Comparison of ENCODE assay signal across 8 mouse cellular contexts in genomic region chr9:59655958-59656634, GRCm38 (mm10). TPM values are rescaled to one million over a fixed set of nuclear protein-coding genes. Genes with fewer than 3 reads are reported as not detected.
DNase-seq lines count a peak whose midpoint lies in the region; ATAC-seq and TF ChIP-seq lines count a peak whose summit lies in the region.

Gene Pkm, plus strand, starts transcription at chr9:59656368.

- peak within 1 kb of the TSS; percentile 98 for H3K27ac ChIP-seq in heart, embryonic 11.5 days (ENCODE audit: low read depth, low read length)
- H3K27ac ChIP-seq in kidney, embryonic 16.5 days (ENCODE audit: low read length): peak within 1 kb of the TSS; percentile 96
- peak within 1 kb of the TSS; percentile 84 for H3K27ac ChIP-seq in liver, adult 2 months (replicated peaks; ENCODE audit: insufficient read depth, low read depth, low read length)

- H3K9ac ChIP-seq in heart, embryonic 11.5 days (ENCODE audit: low read depth, low read length): peak within 1 kb of the TSS; percentile 89
- H3K9ac ChIP-seq in kidney, embryonic 16.5 days (replicated peaks; ENCODE audit: low read length): peak within 1 kb of the TSS; percentile 86
- peak within 1 kb of the TSS; percentile 80 for H3K9ac ChIP-seq in liver, adult 2 months (ENCODE audit: low read depth, low read length)

- H3K27me3 ChIP-seq in C2C12 (ENCODE audit: control insufficient read depth, insufficient read depth, insufficient read length) (no peaks in the 10 kb centered on the region), myocyte (ENCODE audit: control insufficient read depth, insufficient read depth, insufficient read length) (no peaks in the 10 kb centered on the region)
- peaks cover 59% of the 10 kb centered on the region for H3K27me3 ChIP-seq in erythroblast, embryonic 14.5 days (ENCODE audit: control insufficient read depth)
- no peaks in the 10 kb centered on the region for H3K27me3 ChIP-seq in heart, embryonic 11.5 days (ENCODE audit: control insufficient read depth, insufficient read depth, low read length)
- no peaks in the 10 kb centered on the region for H3K27me3 ChIP-seq in kidney, embryonic 16.5 days (ENCODE audit: insufficient read depth, low read length)
- H3K27me3 ChIP-seq in liver, adult 2 months (ENCODE audit: control insufficient read depth, insufficient read depth, low read length): no peaks in the 10 kb centered on the region; the same call in 1 of the 2 replicates
- no peaks in the 10 kb centered on the region for H3K27me3 ChIP-seq in splenic B cell, adult 2 months (ENCODE audit: control insufficient read depth, insufficient read depth, low read length, poor library complexity, severe bottlenecking)

- H3K79me3 ChIP-seq in C2C12 (ENCODE audit: low read depth): peaks cover 58% of the 10 kb centered on the region

- WGBS in heart, embryonic 11.5 days (ENCODE audit: insufficient replicate concordance): under 1% methylated on average over 46 of the region's 46 CpGs
- under 1% methylated on average over 46 of the region's 46 CpGs for WGBS in kidney, embryonic 16.5 days
- WGBS in liver, adult 2 months: 3% methylated on average over 46 of the region's 46 CpGs

- ATAC-seq in heart, embryonic 11.5 days (replicated peaks; ENCODE audit: insufficient number of reproducible peaks, low FRiP score, low TSS enrichment): peak; percentile 87
- ATAC-seq in kidney, embryonic 16.5 days (ENCODE audit: low FRiP score, low TSS enrichment): peak; percentile 94

- H3K9me3 ChIP-seq in erythroblast, embryonic 14.5 days (ENCODE audit: control insufficient read depth, low read length): no peaks in the 10 kb centered on the region; the same call in 1 of the 2 replicates
- no peaks in the 10 kb centered on the region for H3K9me3 ChIP-seq in heart, embryonic 11.5 days (replicated peaks; ENCODE audit: control insufficient read depth, low read length)
- H3K9me3 ChIP-seq in kidney, embryonic 16.5 days (ENCODE audit: low read length): no peaks in the 10 kb centered on the region

- TF ChIP-seq POLR2A in brain, embryonic 14.5 days (IDR thresholded peaks at IDR 0.05; ENCODE audit: borderline replicate concordance, extremely low read depth, insufficient read depth, insufficient read length, poor library complexity, severe bottlenecking): peak; percentile 89; the same call in 1 of the 2 replicates
- 0 out of 2 replicates have a peak, but pooled peaks have one; percentile 56 for TF ChIP-seq POLR2A in liver, adult 2 months (IDR thresholded peaks at IDR 0.05; ENCODE audit: extremely low read depth, insufficient read depth, low read length)
- TF ChIP-seq POLR2A in myocyte (IDR thresholded peaks at IDR 0.05; ENCODE audit: insufficient read length, low read depth): peak; percentile 98

- H3ac ChIP-seq in C2C12 (ENCODE audit: control insufficient read depth, insufficient read length, low read depth) (peak within 1 kb of the TSS; percentile 89), myocyte (ENCODE audit: control insufficient read depth, insufficient read length) (peak within 1 kb of the TSS; percentile 84)

- peaks cover 75% of the 10 kb centered on the region for H3K79me2 ChIP-seq in C2C12 (ENCODE audit: control insufficient read depth, insufficient read depth)
- H3K79me2 ChIP-seq in liver, adult 2 months (ENCODE audit: control insufficient read depth, insufficient read depth, low read length): no peaks in the 10 kb centered on the region
- peaks cover 68% of the 10 kb centered on the region for H3K79me2 ChIP-seq in myocyte (ENCODE audit: control insufficient read depth, insufficient read depth)

- peak; percentile 99 for DNase-seq in brain, embryonic 14.5 days (ENCODE audit: low read depth)
- peak; percentile 90 for DNase-seq in liver, adult 2 months (ENCODE audit: extremely low read depth, low read depth, low spot score)
- peak; percentile 100 for DNase-seq in splenic B cell, adult 2 months (ENCODE audit: low read depth, low spot score)

- H3K36me3 ChIP-seq in C2C12 (ENCODE audit: control insufficient read depth, insufficient read depth) (peaks cover 45% of the 10 kb centered on the region), myocyte (ENCODE audit: control insufficient read depth, insufficient read depth) (peaks cover 15% of the 10 kb centered on the region)
- no peaks in the 10 kb centered on the region for H3K36me3 ChIP-seq in erythroblast, embryonic 14.5 days (ENCODE audit: control insufficient read depth)
- H3K36me3 ChIP-seq in heart, embryonic 11.5 days (ENCODE audit: control insufficient read depth, insufficient read depth, low read length): no peaks in the 10 kb centered on the region
- H3K36me3 ChIP-seq in kidney, embryonic 16.5 days (ENCODE audit: insufficient read depth, low read length): peaks cover 8% of the 10 kb centered on the region
- peaks cover 2% of the 10 kb centered on the region; the same call in 1 of the 2 replicates for H3K36me3 ChIP-seq in liver, adult 2 months (ENCODE audit: control insufficient read depth, insufficient read depth, low read length)
- no peaks in the 10 kb centered on the region; the same call in 1 of the 2 replicates for H3K36me3 ChIP-seq in splenic B cell, adult 2 months (ENCODE audit: control insufficient read depth, insufficient read depth, low read length, poor library complexity, severe bottlenecking)

- H3K4me1 ChIP-seq in erythroblast, embryonic 14.5 days (ENCODE audit: control insufficient read depth): peaks cover 51% of the 10 kb centered on the region
- H3K4me1 ChIP-seq in heart, embryonic 11.5 days (ENCODE audit: control insufficient read depth, insufficient read depth, low read length): peaks cover 25% of the 10 kb centered on the region
- peaks cover 41% of the 10 kb centered on the region for H3K4me1 ChIP-seq in kidney, embryonic 16.5 days (ENCODE audit: insufficient read depth, low read length)
- H3K4me1 ChIP-seq in liver, adult 2 months (ENCODE audit: control insufficient read depth, insufficient read depth, low read length): 0 out of 2 replicates have a peak, but pooled peaks cover 2% of the 10 kb centered on the region

- TF ChIP-seq CTCF in C2C12 (IDR thresholded peaks at IDR 0.05; ENCODE audit: control insufficient read depth, insufficient read depth, insufficient read length): no peak
- TF ChIP-seq CTCF in brain, embryonic 14.5 days (IDR thresholded peaks at IDR 0.05; ENCODE audit: borderline replicate concordance, extremely low read depth, insufficient read depth, insufficient read length): no peak
- 0 out of 2 replicates have a peak, but pooled peaks have one; percentile 0 for TF ChIP-seq CTCF in liver, adult 2 months (IDR thresholded peaks at IDR 0.05; ENCODE audit: low read depth, low read length)

- H3K4me2 ChIP-seq in heart, embryonic 11.5 days: peak within 1 kb of the TSS; percentile 76
- peak within 1 kb of the TSS; percentile 80 for H3K4me2 ChIP-seq in kidney, embryonic 16.5 days (replicated peaks; ENCODE audit: low read depth, low read length)
- H3K4me2 ChIP-seq in myocyte (ENCODE audit: low read depth): peak within 1 kb of the TSS; percentile 82

- H3K4me3 ChIP-seq in C2C12 (ENCODE audit: insufficient read depth, poor library complexity, severe bottlenecking) (peak within 1 kb of the TSS; percentile 86), myocyte (peak within 1 kb of the TSS; percentile 95)
- peak within 1 kb of the TSS; percentile 68 for H3K4me3 ChIP-seq in erythroblast, embryonic 14.5 days (replicated peaks)
- H3K4me3 ChIP-seq in heart, embryonic 11.5 days (ENCODE audit: low read depth, low read length): peak within 1 kb of the TSS; percentile 95
- peak within 1 kb of the TSS; percentile 77 for H3K4me3 ChIP-seq in kidney, embryonic 16.5 days (ENCODE audit: low read length)
- H3K4me3 ChIP-seq in liver, adult 2 months (ENCODE audit: insufficient read depth, low read depth, low read length): peak within 1 kb of the TSS; percentile 93

TF ChIP-seq in C2C12, 6 proteins besides CTCF, POLR2A, EP300 and RAD21:
- TF ChIP-seq MAX (IDR thresholded peaks at IDR 0.05): peak; percentile 18
- no peak for TF ChIP-seq FOSL1 (IDR thresholded peaks at IDR 0.05; ENCODE audit: insufficient read depth, low read length, poor library complexity, severe bottlenecking)
- TF ChIP-seq MYOD1 (IDR thresholded peaks at IDR 0.05; ENCODE audit: control insufficient read depth, insufficient read length, low read depth): peak; percentile 72
- no peak for TF ChIP-seq CEBPB (IDR thresholded peaks at IDR 0.05; ENCODE audit: low read depth)

TF ChIP-seq in myocyte, 11 proteins besides CTCF, POLR2A, EP300 and RAD21:
- peak in 2 of 3 experiments; percentile 76 to 91 for TF ChIP-seq MYOD1 (IDR thresholded peaks at IDR 0.05; ENCODE audit: control insufficient read depth in 1 of 3, insufficient read length in 2 of 3, low read depth in 2 of 3)
- no peak for TF ChIP-seq E2F4 (IDR thresholded peaks at IDR 0.05; ENCODE audit: insufficient read depth)
- TF ChIP-seq REST (IDR thresholded peaks at IDR 0.05; ENCODE audit: insufficient read depth, insufficient read length): peak; percentile 60
- no peak for TF ChIP-seq CEBPB (IDR thresholded peaks at IDR 0.05; ENCODE audit: insufficient read depth, poor library complexity, severe bottlenecking)
- TF ChIP-seq MYOG (IDR thresholded peaks at IDR 0.05; ENCODE audit: control insufficient read depth in 1 of 3, insufficient read depth in 1 of 3, insufficient read length in 2 of 3, low read depth in 2 of 3): peak in 2 of 3 experiments; percentile 63 to 70
- peak; percentile 29 for TF ChIP-seq TCF12 (IDR thresholded peaks at IDR 0.05; ENCODE audit: insufficient read depth, poor library complexity, severe bottlenecking)
- TF ChIP-seq POLR2AphosphoS2 (IDR thresholded peaks at IDR 0.05; ENCODE audit: insufficient read length, low read depth): peak; percentile 97
- TF ChIP-seq SRF (IDR thresholded peaks at IDR 0.05; ENCODE audit: control insufficient read depth, insufficient read length, low read depth): peak; percentile 92

RNA-seq across cellular contexts. Expression of gene Pkm, which starts in this region (rescaled TPM):
- polyA plus RNA-seq in C2C12 (2012; fragmentation: generic; extraction: Trizol) (4,379 TPM), myocyte (2012; fragmentation: generic; extraction: Trizol) (3,717 TPM)
- 986 and 1,073 TPM in 2 replicates for polyA plus RNA-seq in brain, embryonic 14.5 days (2012; rRNA removed)
- 4.3 and 4.7 TPM in 2 replicates for polyA plus RNA-seq in erythroblast, embryonic 14.5 days (2012)
- 1,555 and 1,889 TPM in 2 replicates for polyA plus RNA-seq in heart, embryonic 11.5 days (2014; fragmentation: Nextera tagmentation; extraction: Ambion mirVana)
- polyA plus RNA-seq in kidney, embryonic 16.5 days (2015; fragmentation: Nextera tagmentation; extraction: Ambion mirVana): 1,434 and 1,451 TPM in 2 replicates
- 23.4 and 33.4 TPM in 2 replicates for total RNA-seq in liver, adult 2 months (2014; rRNA removed)
- polyA plus RNA-seq in liver, adult 2 months (2012; rRNA removed): 18.5 and 22.7 TPM in 2 replicates

Comparison
In these comparisons a context has a peak if more than half of its experiments do, and no peak if none do; other contexts are left out.
1. Peak in every context shown above with its lines: DNase-seq, ATAC-seq, H3K4me3 ChIP-seq and H3K27ac ChIP-seq.
2. RNA of gene Pkm (polyA plus RNA-seq): 4,379 TPM in C2C12 (single experiment), 3,717 TPM in myocyte (single experiment), 1,555 to 1,889 TPM in heart, embryonic 11.5 days, 1,434 to 1,451 TPM in kidney, embryonic 16.5 days and 986 to 1,073 TPM in brain, embryonic 14.5 days; 18.5 to 22.7 TPM in liver, adult 2 months and 4.3 to 4.7 TPM in erythroblast, embryonic 14.5 days; every median in the first group is over 10 times any median in the second.